Mouse (Mus musculus) olfactory bulb, adult 2 months (tissue): ENCODE results near the gene Antxr2. TPM values are rescaled to one million over a fixed set of nuclear protein-coding genes. Genes with fewer than 3 reads are reported as not detected.

ENCODE experiments used
- H3K27ac ChIP-seq: fragments of 200-500 bp; 2 replicates; pipeline ENCODE4 v1.5.1; 2012; ENCODE audit warnings: low read depth, low read length; ENCODE audit not compliant: insufficient read depth
- H3K4me1 ChIP-seq: fragments of 200-500 bp; 2 replicates; pipeline ENCODE4 v1.6.1; 2012; ENCODE audit warnings: low read length; ENCODE audit not compliant: control insufficient read depth, insufficient read depth
- H3K4me3 ChIP-seq: fragments of 200-500 bp; 2 replicates; pipeline ENCODE4 v1.5.1; 2012; ENCODE audit warnings: mild to moderate bottlenecking, low read depth, low read length, moderate library complexity; ENCODE audit not compliant: insufficient read depth
- CTCF ChIP-seq: fragments of 200-500 bp; IDR thresholded peaks from 2 replicates; pipeline ENCODE4 v1.5.1; 2012; ENCODE audit warnings: low read depth, mild to moderate bottlenecking, low read length, moderate library complexity; ENCODE audit not compliant: insufficient read depth
- POLR2A ChIP-seq: fragments of 200-500 bp; IDR thresholded peaks from 2 replicates; pipeline ENCODE4 v1.6.1; 2012; ENCODE audit warnings: mild to moderate bottlenecking, low read depth, low read length, moderate library complexity; ENCODE audit not compliant: insufficient read depth
- WGBS: fragments of 180-500 bp; shearing (Covaris S2); methylation state at CpG from one replicate; pipeline ENCODE4 v1.1.7; 2018; 5-methylcytosine and 5-hydroxymethylcytosine counted together
- polyA plus RNA-seq: library from polyadenylated mRNA; stranded (reverse); fragments of >200 nt; gene quantifications from 2 replicates; pipeline ENCODE4 v1.2.4, GENCODE M21; 2012; ENCODE audit warnings: low replicate concordance; ENCODE audit not compliant: missing spikeins, insufficient read depth, insufficient read length

Antxr2 gene
- polyA plus RNA-seq, 1 experiment, result not detected

DNA sequence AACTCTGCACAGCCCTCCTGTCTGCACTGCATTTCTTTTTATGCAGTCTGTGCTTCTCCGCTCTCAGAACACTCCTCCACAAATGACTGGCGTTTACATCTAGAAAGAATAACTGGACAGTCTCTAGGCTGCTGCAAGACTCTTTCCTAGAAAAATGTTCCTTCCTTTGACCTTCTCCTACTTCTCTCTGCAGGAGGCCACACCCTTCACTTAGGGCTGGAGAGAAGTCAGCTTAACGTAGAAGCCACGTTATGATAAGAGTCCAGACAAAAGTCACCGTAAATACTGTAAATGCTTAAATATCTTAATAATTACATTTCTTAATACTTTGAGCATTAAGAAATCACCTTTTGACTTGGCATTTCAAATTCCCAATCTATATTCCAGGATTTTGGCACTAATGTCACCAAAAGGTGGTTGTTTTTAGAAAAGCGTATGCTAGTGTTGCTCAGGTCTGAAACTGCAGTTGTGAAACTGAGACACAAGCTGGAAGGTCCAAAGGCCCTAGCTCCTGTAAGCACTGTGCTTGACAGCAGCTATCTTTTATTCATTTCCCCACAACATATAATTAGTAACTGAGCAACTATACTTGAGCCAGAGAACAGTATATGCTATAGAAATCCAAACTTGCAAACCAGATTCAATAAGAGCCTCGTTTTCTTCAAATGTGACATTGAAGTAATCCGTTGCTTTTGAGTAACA is 3.0 kb downstream of the Antxr2 start:
- no peak for TF ChIP-seq POLR2A
- no peak for TF ChIP-seq CTCF

DNA sequence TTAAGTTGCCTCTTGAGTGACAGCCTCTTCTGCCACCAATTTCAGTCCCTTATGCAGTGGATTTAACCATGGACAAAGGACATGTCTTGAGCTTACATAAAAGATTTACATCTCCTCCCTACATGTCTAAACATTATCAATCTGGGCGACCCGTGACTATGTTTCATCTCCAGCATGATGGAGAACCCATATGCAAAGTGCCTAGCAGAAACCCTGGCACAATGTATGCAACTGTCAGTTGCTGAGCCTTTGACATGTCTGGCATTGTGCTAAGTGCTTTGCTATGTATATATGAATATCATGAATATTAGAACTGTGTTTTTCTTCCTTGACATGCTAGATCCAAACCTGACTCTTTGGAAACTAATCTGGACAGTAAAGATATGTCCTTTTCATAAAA is 4.9 kb downstream of the Antxr2 start:
- H3K27ac ChIP-seq, result no peak overlapping the region
- WGBS, result 95% methylated on average over 2 of the region's 2 CpGs
- no peak overlapping the region for H3K4me3 ChIP-seq
- peaks cover 8% of the 10 kb centered on the region for H3K4me1 ChIP-seq
- no peak for TF ChIP-seq CTCF
- no peak for TF ChIP-seq POLR2A

More for the DNA sequence above, 3.0 kb downstream of the Antxr2 start:
- Histone ChIP-seq H3K27ac (no peak overlapping the region), H3K4me3 (no peak overlapping the region), H3K4me1 (peaks cover 8% of the 10 kb centered on the region)
- 75% methylated on average over 8 of the region's 8 CpGs for WGBS

DNA sequence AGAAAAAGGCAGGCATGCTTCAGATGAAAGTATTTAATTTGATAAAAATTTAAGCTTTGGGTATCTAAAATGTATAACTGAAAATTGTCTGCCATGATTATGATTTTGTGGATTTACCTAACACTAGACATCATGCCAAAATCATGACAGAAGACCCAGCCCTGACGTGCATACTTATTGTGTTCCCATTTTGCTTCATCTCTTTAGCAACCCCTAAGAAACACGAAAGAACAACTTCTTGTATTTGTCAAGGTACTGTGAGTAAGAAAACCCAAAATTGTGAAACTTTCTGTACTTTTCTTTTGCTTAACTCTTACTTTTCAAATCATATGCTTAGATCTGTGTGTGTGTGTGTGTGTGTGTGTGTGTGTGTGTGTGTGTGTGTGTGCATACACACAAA is 6.3 kb downstream of the Antxr2 start:
- Histone ChIP-seq H3K4me1 (no peaks in the 10 kb centered on the region), H3K27ac (no peak overlapping the region), H3K4me3 (no peak overlapping the region)
- WGBS, result 93% methylated on average over 2 of the region's 2 CpGs
- TF ChIP-seq CTCF (no peak), POLR2A (no peak)

DNA sequence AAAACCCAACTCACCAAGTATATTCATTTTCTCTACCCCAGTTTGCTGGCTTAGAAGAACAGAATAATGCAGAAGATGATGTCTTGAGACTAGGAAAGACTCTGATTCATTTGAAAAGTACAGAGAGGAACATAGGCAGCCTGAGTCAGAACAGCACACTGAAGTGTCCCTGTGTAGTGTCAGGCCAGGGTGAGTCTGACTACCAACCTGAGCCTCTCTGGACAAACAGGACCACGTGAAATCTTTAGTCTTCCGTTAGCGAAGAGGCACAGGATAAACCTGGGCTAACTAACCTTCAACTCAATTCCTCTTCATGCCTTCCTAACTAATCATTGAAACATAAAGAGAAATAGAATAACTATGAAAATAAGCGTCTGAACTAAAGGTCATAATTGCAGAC is 9.3 kb downstream of the Antxr2 start:
- H3K4me3 ChIP-seq, result no peak overlapping the region
- H3K4me1 ChIP-seq, result no peaks in the 10 kb centered on the region
- no peak overlapping the region for H3K27ac ChIP-seq
- TF ChIP-seq CTCF, result no peak
- no peak for TF ChIP-seq POLR2A
- WGBS, result 96% methylated on average over 4 of the region's 4 CpGs

DNA sequence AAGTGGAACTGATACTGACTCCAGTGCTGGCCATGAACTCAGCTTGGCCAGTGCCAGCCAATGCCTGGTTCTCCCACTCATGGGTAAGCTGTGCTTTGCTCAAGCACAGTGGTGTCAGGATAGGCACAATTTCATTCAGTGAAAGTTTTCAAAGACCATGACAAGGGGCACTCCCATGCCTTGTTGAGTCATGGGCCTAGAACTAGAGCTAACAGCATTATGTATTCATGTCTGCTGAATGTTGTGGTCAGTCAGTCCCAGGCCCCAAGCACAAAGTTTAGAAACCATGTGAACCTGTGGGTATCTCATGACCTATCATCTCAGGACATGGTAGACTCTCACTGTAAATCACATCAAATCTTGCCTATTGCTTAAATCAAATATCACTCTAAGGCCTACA is 10.2 kb downstream of the Antxr2 start:
- H3K27ac ChIP-seq, result no peak overlapping the region
- H3K4me1 ChIP-seq, result no peaks in the 10 kb centered on the region
- no peak overlapping the region for H3K4me3 ChIP-seq
- TF ChIP-seq CTCF, result no peak
- no peak for TF ChIP-seq POLR2A

DNA sequence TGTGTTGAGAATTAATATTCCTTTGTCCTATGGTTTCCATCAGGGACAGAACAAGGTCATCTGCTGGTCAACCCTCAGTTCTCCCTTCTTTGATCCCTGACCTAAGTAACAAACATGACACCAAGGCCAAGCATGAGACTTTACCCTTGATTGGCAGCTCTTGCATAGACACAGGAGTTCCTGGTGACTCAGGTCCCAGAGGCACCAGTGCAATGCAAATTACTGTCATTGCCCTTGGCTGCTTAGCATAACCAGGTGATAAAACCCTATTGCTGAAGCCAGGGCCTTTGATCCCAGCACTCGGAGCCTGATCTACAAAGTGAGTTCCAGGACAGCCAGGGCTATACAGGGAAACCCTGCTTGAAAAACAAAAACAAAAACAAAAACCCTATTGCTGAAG is 11.4 kb downstream of the Antxr2 start:
- Histone ChIP-seq H3K4me3 (no peak overlapping the region), H3K27ac (no peak overlapping the region), H3K4me1 (no peaks in the 10 kb centered on the region)
- 82% methylated on average over 1 of the region's 1 CpGs for WGBS
- no peak for TF ChIP-seq CTCF
- no peak for TF ChIP-seq POLR2A

DNA sequence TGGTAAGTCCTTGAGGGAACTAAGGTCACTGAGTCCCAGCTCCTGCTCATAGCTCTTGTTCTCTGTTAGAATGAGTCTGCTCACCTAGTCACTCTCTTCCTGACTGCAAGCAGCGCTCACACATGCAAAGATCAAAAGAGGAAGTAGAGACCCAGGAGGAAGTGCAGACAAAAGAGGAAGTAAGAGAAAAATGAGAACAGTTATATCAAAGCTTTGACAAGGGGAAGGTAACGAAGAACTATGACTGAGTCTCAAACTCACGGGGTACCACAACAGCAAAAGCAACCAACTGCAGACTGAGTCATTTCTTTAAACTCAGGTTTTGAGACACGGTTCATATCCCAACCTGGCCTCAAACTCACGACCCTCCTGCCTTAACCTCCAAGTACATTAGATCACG is 12.7 kb downstream of the Antxr2 start:
- TF ChIP-seq POLR2A (no peak), CTCF (no peak)

DNA sequence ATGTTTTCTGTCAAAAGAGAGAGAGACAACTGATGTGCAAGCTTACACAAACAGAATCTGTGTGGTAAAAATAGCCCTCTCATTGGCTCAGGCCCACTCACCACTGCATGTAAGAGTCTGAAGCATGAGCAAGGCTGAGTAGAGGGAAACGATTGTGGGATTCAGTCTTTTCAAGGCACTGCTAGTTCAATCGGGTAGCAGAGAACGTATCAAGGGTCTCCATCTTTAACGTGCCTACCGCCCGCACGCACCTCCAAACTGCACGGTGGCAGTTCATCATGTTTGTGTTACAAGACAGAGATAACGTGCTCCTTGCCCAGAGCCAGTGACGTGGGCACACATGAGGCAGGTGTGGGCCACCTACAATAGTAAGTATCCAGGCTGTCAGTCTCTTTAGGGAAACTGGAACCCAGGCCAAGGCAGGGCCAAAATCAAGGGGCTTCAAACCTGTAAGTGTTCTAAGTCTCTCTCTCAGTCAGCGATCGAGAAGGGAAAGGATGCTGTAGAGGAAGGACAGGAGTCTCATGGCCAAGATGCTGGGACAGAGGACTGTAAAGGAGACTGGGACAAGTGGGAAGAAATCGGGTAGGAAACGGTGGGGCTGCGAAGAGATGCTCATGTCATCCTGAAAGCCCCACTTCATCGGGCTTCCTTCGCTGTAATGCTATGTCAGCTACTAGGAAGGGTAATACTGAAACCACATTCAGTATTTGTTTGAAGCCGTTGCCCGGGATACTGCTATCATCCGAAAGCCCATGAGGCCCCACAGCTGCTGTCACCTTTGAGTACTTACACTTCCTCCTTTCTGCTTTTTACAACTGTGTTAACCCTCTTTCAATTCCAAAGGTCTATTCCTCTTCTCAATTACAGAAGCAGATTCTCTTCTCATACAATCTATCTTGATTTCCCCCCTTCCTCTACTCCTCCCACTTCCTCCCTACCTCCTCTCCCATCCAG is 14.3 kb downstream of the Antxr2 start:
- no peak overlapping the region for H3K4me3 ChIP-seq
- 89% methylated on average over 20 of the region's 20 CpGs for WGBS
- TF ChIP-seq CTCF (no peak), POLR2A (no peak)
- H3K4me1 ChIP-seq, result no peaks in the 10 kb centered on the region
- H3K27ac ChIP-seq, result no peak overlapping the region

More for the DNA sequence above, 12.7 kb downstream of the Antxr2 start:
- Histone ChIP-seq H3K4me3 (no peak overlapping the region), H3K4me1 (no peaks in the 10 kb centered on the region), H3K27ac (no peak overlapping the region)
- 91% methylated on average over 6 of the region's 6 CpGs for WGBS

DNA sequence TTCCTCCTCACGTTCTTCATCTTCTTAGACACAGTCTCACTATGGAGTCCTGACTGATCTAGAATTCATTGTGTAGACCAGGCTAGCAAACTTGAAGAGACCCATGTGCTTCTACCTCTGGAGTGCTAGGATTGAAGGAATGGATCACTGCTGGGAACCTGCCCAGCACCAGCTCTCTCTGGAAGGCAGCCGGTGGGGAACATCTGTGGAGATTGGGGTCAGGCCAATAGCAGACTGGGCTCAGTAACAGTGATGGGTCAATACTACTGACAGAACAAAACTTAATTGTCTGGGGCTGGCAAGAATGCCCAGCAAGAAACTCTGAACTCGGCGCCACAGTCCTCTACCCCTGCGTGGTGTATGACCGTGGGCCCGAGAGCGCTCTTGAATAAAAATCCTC is 25.1 kb downstream of the Antxr2 start:
- no peak overlapping the region for H3K4me3 ChIP-seq
- no peak overlapping the region for H3K27ac ChIP-seq
- no peaks in the 10 kb centered on the region for H3K4me1 ChIP-seq
- no peak for TF ChIP-seq CTCF
- no peak for TF ChIP-seq POLR2A
- WGBS, result 97% methylated on average over 8 of the region's 8 CpGs

DNA sequence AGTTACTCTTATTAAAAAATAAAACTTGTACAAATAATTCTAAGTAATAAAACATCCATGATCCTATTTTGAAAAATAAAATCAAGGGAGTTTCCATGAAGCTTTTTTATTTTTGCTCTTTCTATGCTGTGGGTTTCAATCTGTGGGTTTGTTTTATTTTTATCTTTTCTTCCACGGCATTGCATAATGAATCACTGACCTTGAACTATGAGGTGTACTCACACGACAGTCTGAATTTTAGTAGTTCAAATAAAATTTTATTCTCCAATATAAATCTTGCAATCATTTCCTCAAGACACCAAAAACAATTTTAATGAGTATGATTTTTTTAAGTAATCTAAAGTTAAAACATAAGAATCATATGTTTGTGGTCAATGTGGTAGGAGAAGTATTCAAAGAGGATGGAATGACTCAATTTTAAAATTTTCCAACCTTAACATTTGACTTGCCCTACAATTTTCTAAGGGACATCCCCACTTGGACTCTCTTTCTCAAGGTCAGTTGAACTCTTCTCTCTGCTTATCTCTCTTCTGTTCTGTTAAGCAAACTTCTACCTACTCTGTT is 31.5 kb downstream of the Antxr2 start:
- TF ChIP-seq POLR2A, result no peak
- TF ChIP-seq CTCF, result no peak
- Histone ChIP-seq H3K27ac (no peak overlapping the region), H3K4me1 (no peaks in the 10 kb centered on the region), H3K4me3 (no peak overlapping the region)
- WGBS, result 73% methylated on average over 2 of the region's 2 CpGs
